Mouse (Mus musculus) liver, embryonic 14.5 days (tissue): ENCODE data around the gene Tatdn2.

Experiments
- CTCF ChIP-seq: IDR thresholded peaks from 2 replicates; pipeline ENCODE4 v1.5.1; 2016; ENCODE audit warnings: antibody characterized with exemption, low read depth, control low read depth
- EP300 ChIP-seq: IDR thresholded peaks from 2 replicates; pipeline ENCODE4 v1.6.1; 2016; ENCODE audit warnings: antibody characterized with exemption, low read depth

DNA sequence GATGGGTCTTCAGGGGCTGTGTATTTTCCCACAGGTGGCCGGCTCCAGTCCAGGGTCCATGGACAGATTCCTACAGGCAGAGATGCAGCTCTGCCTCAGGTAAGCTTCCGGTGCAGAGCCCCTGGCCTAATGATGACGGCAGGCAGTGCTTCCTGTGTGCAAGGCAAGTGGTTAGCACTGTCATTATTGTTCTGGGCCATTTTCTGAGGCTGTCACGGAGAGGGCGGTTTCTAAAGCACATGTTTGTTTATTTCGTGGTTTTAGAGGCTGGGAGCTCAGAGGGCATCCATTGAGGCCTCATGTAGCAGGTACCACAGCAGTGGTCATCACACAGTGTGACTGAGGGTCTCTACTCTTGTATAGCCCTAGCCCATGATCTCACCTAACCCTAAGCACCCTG is 23.9 kb upstream of the Tatdn2 start:
- TF ChIP-seq CTCF (no peak), EP300 (no peak)
